Mouse (Mus musculus) forebrain, embryonic 14.5 days (tissue): ENCODE data around the gene Gm10300. TPM values are rescaled to one million over a fixed set of nuclear protein-coding genes. Genes with fewer than 3 reads are reported as not detected.

Source experiments
- ATAC-seq: fragments of 200-750 bp; cut with Nextera tagmentation; 2 replicates; pipeline ENCODE4 v1.8.0; 2017; ENCODE audit warnings: mild to moderate bottlenecking, moderate library complexity
- DNase-seq: peaks from one replicate; pipeline ENCODE4 v3.0.0-alpha.2; 2015; ENCODE audit warnings: low spot score
- H3K27ac ChIP-seq: fragments of 300-500 bp; sonication (generic); 2 replicates; pipeline ENCODE4 v1.5.1; 2014; ENCODE audit warnings: low read depth, mild to moderate bottlenecking, control low read depth, low read length, moderate library complexity
- H3K27me3 ChIP-seq: fragments of 300-500 bp; sonication (generic); replicated peaks from 2 replicates; pipeline ENCODE4 v1.6.1; 2014; ENCODE audit warnings: low read length, control low read depth, mixed read lengths; ENCODE audit not compliant: control insufficient read depth, insufficient read depth
- H3K36me3 ChIP-seq: fragments of 300-500 bp; sonication (generic); 2 replicates; pipeline ENCODE4 v1.6.1; 2014; ENCODE audit warnings: low read length, control low read depth; ENCODE audit not compliant: control insufficient read depth, insufficient read depth
- H3K4me1 ChIP-seq: fragments of 300-500 bp; sonication (generic); 2 replicates; pipeline ENCODE4 v1.6.1; 2014; ENCODE audit warnings: antibody characterized with exemption, low read length, control low read depth; ENCODE audit not compliant: control insufficient read depth, insufficient read depth
- H3K4me2 ChIP-seq: fragments of 300-500 bp; sonication (generic); 2 replicates; pipeline ENCODE4 v1.6.1; 2014; ENCODE audit warnings: mild to moderate bottlenecking, control low read depth, low read length
- H3K4me3 ChIP-seq: fragments of 300-500 bp; sonication (generic); 2 replicates; pipeline ENCODE4 v1.5.1; 2014; ENCODE audit warnings: low read depth, low read length, control low read depth
- H3K9ac ChIP-seq: fragments of 300-500 bp; sonication (generic); 2 replicates; pipeline ENCODE4 v1.6.1; 2014; ENCODE audit warnings: mild to moderate bottlenecking, low read length, control low read depth, moderate library complexity
- H3K9me3 ChIP-seq: fragments of 300-500 bp; sonication (generic); replicated peaks from 2 replicates; pipeline ENCODE4 v1.6.1; 2016; ENCODE audit warnings: low read length, control low read depth, mixed read lengths; ENCODE audit not compliant: control insufficient read depth
- WGBS: fragments of 180-500 bp; shearing (Covaris S2); extraction: QIAGEN DNeasy Blood & Tissue Kit; methylation state at CpG from one replicate; pipeline ENCODE4 v1.1.7; 2014; 5-methylcytosine and 5-hydroxymethylcytosine counted together
- polyA plus RNA-seq: library from polyadenylated mRNA; unstranded; fragments of >200 nt; fragmentation: Nextera tagmentation; extraction: Ambion mirVana; gene quantifications from 2 replicates; pipeline ENCODE4 v1.2.1, GENCODE M21; 2014

Gm10300 gene
- polyA plus RNA-seq, 1 experiment from 2014 or later = not detected

DNA sequence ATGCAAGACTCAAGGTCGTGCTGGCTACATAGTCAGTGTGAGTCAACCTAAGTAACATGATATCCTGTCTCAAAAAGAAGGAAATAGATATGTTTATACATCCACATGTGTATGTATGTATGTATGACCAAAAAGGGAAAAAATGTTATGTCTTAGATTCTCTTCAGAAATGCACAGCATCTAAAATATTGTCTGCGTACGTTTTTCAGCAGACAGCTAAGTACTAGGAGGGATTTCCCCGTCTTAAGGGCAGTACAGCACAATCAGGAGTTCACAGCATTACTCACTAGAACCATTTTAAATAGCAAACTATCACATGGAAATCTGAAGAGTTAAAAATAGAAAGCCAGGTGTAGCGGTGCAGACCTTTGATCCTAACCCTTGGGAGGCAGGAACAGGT lies 37.4 kb upstream of the Gm10300 start:
- Histone ChIP-seq H3K4me3 (no peak overlapping the region), H3K27me3 (no peaks in the 10 kb centered on the region), H3K27ac (no peak overlapping the region), H3K36me3 (no peaks in the 10 kb centered on the region), H3K4me1 (peaks cover 5% of the 10 kb centered on the region; the same call in 1 of the 2 replicates), H3K9ac (no peak overlapping the region), H3K9me3 (no peaks in the 10 kb centered on the region), H3K4me2 (no peak overlapping the region)
- ATAC-seq (no peak), DNase-seq (no peak)
- 92% methylated on average over 5 of the region's 5 CpGs for WGBS

GRCm38 (mm10) chr4:132037991-132038390 lies 36.5 kb upstream of the Gm10300 start:
- H3K4me1 ChIP-seq = peaks cover 5% of the 10 kb centered on the region; the same call in 1 of the 2 replicates
- H3K9ac ChIP-seq = no peak overlapping the region
- ATAC-seq (no peak), DNase-seq (no peak)
- 36% methylated on average over 7 of the region's 7 CpGs for WGBS
- H3K4me3 ChIP-seq = no peak overlapping the region
- H3K4me2 ChIP-seq = no peak overlapping the region
- H3K27me3 ChIP-seq = no peaks in the 10 kb centered on the region
- H3K9me3 ChIP-seq = no peaks in the 10 kb centered on the region
- no peaks in the 10 kb centered on the region for H3K36me3 ChIP-seq
- no peak overlapping the region for H3K27ac ChIP-seq

DNA sequence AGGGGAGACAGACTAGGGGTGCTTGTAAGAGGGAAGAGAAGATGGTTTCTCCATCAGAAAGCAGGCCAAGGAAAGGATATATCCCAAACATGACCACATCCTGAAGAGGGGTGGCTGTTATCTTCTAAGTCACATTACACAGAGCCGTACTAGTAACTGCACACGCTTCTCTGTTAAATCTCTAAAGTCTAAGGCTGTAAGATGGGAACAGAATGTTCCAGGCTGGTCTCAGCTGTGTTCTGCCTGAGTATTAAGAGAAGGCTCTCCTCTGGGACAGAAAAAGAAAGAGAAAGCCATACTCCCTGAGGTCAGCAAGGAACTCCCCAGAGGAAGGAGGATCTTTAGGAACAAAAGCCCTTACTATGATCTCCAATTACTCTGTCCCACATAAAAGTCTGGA lies 35.7 kb upstream of the Gm10300 start:
- H3K4me2 ChIP-seq = no peak overlapping the region
- 93% methylated on average over 2 of the region's 2 CpGs for WGBS
- no peak overlapping the region for H3K9ac ChIP-seq
- H3K27me3 ChIP-seq = no peaks in the 10 kb centered on the region
- H3K9me3 ChIP-seq = no peaks in the 10 kb centered on the region
- no peak for ATAC-seq
- peaks cover 5% of the 10 kb centered on the region; the same call in 1 of the 2 replicates for H3K4me1 ChIP-seq
- DNase-seq = no peak
- no peaks in the 10 kb centered on the region for H3K36me3 ChIP-seq
- no peak overlapping the region for H3K27ac ChIP-seq
- H3K4me3 ChIP-seq = no peak overlapping the region

GRCm38 (mm10) chr4:132039521-132039920 lies 35.0 kb upstream of the Gm10300 start:
- no peaks in the 10 kb centered on the region for H3K36me3 ChIP-seq
- H3K4me2 ChIP-seq = no peak overlapping the region
- H3K27me3 ChIP-seq = no peaks in the 10 kb centered on the region
- ATAC-seq = no peak
- no peaks in the 10 kb centered on the region for H3K9me3 ChIP-seq
- DNase-seq = no peak
- no peak overlapping the region for H3K4me3 ChIP-seq
- no peak overlapping the region for H3K9ac ChIP-seq
- 98% methylated on average over 2 of the region's 2 CpGs for WGBS
- H3K4me1 ChIP-seq = no peaks in the 10 kb centered on the region; the same call in 1 of the 2 replicates
- H3K27ac ChIP-seq = no peak overlapping the region

DNA sequence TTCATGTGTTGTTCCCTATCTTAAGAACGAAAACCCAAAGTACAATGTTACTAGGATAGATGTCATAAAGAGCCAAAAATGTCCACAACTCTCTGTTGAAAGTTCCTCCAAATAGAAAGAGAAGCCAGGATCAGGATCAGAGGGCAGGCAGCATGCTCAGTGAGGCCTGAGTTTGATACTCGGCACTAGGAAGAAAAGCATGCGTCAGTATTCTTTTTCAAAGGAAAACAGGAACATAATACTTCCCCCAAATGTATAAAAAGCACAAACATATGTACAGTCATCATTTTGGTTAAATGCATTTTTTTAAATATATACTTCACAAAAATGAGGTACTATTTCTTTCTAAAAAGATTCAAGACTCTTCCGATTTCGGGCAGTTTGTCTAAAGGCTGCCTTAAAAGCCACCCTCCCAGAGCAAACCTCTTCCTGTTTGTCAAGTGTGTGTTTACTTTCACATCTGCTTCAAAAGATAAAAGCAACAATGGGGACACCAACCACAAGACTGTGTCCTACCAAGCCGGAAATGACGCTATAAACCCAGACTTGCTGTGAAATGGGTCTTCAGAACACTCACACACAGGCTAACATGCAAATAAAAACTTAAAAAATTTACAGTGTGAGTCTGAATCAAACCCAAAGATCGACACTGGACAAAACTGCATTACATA lies 34.4 kb upstream of the Gm10300 start:
- ATAC-seq = no peak
- H3K27ac ChIP-seq = no peak overlapping the region
- 93% methylated on average over 8 of the region's 8 CpGs for WGBS
- no peaks in the 10 kb centered on the region for H3K4me1 ChIP-seq
- no peaks in the 10 kb centered on the region for H3K36me3 ChIP-seq
- H3K9me3 ChIP-seq = no peaks in the 10 kb centered on the region
- H3K9ac ChIP-seq = no peak overlapping the region
- no peak overlapping the region for H3K4me2 ChIP-seq
- no peak for DNase-seq
- H3K4me3 ChIP-seq = no peak overlapping the region
- H3K27me3 ChIP-seq = no peaks in the 10 kb centered on the region

- no peaks in the 10 kb centered on the region for H3K36me3 ChIP-seq
- H3K9me3 ChIP-seq = no peaks in the 10 kb centered on the region
- peaks cover 4% of the 10 kb centered on the region; the same call in 1 of the 2 replicates for H3K4me1 ChIP-seq
- ATAC-seq (no peak), DNase-seq (no peak)
- no peaks in the 10 kb centered on the region for H3K27me3 ChIP-seq
- H3K27ac ChIP-seq = no peak overlapping the region
- 76% methylated on average over 6 of the region's 6 CpGs for WGBS
- H3K4me3 ChIP-seq = no peak overlapping the region
- no peak overlapping the region for H3K4me2 ChIP-seq
- H3K9ac ChIP-seq = no peak overlapping the region
These were observed 32.8 kb upstream of the Gm10300 start for GRCm38 (mm10) chr4:132041471-132042332.

- ATAC-seq (no peak), DNase-seq (no peak)
- H3K4me3 ChIP-seq = no peak overlapping the region
- no peaks in the 10 kb centered on the region for H3K9me3 ChIP-seq
- no peak overlapping the region for H3K27ac ChIP-seq
- no peaks in the 10 kb centered on the region for H3K27me3 ChIP-seq
- H3K4me2 ChIP-seq = no peak overlapping the region
- WGBS = 94% methylated on average over 3 of the region's 3 CpGs
- H3K36me3 ChIP-seq = no peaks in the 10 kb centered on the region
- no peak overlapping the region for H3K9ac ChIP-seq
- H3K4me1 ChIP-seq = peaks cover 4% of the 10 kb centered on the region; the same call in 1 of the 2 replicates
These were observed 30.8 kb upstream of the Gm10300 start for GRCm38 (mm10) chr4:132043726-132044125.

DNA sequence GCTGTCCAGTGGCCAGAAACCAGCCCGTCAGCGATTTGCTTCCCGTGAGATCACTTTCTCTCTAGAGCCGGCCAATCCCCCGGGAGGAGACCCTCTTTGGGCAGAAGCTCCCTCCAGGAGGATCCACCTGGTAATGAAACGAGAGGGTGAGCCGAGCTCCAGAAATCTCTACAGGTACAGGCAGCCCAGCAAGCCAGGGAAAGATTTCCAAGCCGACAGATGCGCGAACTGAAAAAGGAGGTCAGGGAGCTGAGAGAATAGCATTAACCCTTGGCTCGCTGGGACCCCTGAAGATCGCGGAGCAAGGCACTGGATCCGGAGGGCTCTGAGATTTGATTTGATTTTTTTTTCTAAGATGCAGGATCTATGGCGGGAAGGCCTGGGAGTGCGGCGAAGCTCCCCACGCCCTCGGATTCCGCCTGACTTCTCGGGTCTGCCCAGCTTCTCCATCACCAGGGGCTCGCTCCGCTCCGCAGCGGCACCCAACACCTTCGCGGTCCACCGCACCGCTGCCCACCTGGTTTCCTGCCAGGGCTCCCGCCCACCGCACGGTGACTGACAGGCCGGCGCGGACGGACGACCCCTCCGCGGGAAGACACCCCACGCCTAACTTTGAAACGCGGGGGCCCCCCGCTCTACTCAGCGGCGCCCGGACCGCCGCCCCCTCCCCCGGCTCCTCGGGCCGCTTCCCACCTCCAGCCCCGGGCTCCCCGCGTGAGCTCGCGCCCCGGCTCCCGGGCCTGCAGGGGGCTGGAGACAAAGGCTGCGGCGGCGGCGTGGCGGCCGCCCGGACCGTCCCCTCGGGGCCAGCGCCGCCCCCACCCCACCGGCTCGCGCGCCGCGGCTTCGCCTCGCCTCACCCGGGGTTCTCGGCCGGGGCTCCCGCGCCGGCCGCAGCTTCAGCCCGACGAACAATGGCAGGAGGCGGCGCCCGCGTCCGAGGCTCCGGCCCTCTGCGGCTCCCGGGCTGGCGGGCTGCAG lies 26.2 kb upstream of the Gm10300 start:
- no peaks in the 10 kb centered on the region for H3K36me3 ChIP-seq
- ATAC-seq = peak; percentile 61
- H3K9ac ChIP-seq = peak overlapping the region; percentile 96
- no peaks in the 10 kb centered on the region for H3K9me3 ChIP-seq
- H3K4me2 ChIP-seq = peak overlapping the region; percentile 65
- DNase-seq = peak; percentile 61
- 1% methylated on average over 76 of the region's 95 CpGs for WGBS
- H3K4me3 ChIP-seq = peak overlapping the region; percentile 93
- H3K27me3 ChIP-seq = 0 out of 2 replicates have a peak, but pooled peaks cover 7% of the 10 kb centered on the region
- peak overlapping the region; percentile 96 for H3K27ac ChIP-seq
- peaks cover 10% of the 10 kb centered on the region; the same call in 1 of the 2 replicates for H3K4me1 ChIP-seq
